Mouse (Mus musculus) CD4-positive, CD25-positive, alpha-beta regulatory T cell, adult 2 months (primary cell): ENCODE measurements around the gene Zdhhc11.
A peak's percentile ranks its signal among the peaks of the same experiment; 100 is the strongest.
"Not testable (repeated sequence)": the region's sequence is repeated elsewhere in the genome, so short reads cannot be mapped to it uniquely, and the experiment has no call there.

Experiments
- DNase-seq: peaks from one replicate; pipeline ENCODE4 v3.0.0-alpha.2; 2012; ENCODE audit warnings: low read depth, low spot score

Zdhhc11 gene

GRCm38 (mm10) chr13:74006881-74007280, 43.2 kb downstream of the Zdhhc11 start:
- DNase-seq = not testable (repeated sequence)

- not testable (repeated sequence) for DNase-seq
These were observed 44.6 kb downstream of the Zdhhc11 start for GRCm38 (mm10) chr13:74008216-74008615.

GRCm38 (mm10) chr13:74008948-74009718, 45.5 kb downstream of the Zdhhc11 start, which contains the start of gene Tppp:
Gene Tppp (plus strand): TSS chr13:74009407.
- DNase-seq = peak; percentile 92

GRCm38 (mm10) chr13:74009791-74010614, 46.4 kb downstream of the Zdhhc11 start:
- DNase-seq = peak; percentile 53

GRCm38 (mm10) chr13:74010678-74011077, 47.0 kb downstream of the Zdhhc11 start:
- DNase-seq = no peak

- no peak for DNase-seq
These were observed 52.3 kb downstream of the Zdhhc11 start for GRCm38 (mm10) chr13:74015908-74016307.

- DNase-seq = no peak
These were observed 53.8 kb downstream of the Zdhhc11 start for GRCm38 (mm10) chr13:74017426-74017825.

GRCm38 (mm10) chr13:74019006-74019405, 55.4 kb downstream of the Zdhhc11 start:
- not testable (repeated sequence) for DNase-seq

- DNase-seq = peak; percentile 71
These were observed 61.8 kb downstream of the Zdhhc11 start for GRCm38 (mm10) chr13:74025151-74026081.

GRCm38 (mm10) chr13:74026215-74026614, 62.6 kb downstream of the Zdhhc11 start:
- peak; percentile 54 for DNase-seq

- no peak for DNase-seq
These were observed 64.5 kb downstream of the Zdhhc11 start for GRCm38 (mm10) chr13:74028116-74028515.

- no peak for DNase-seq
These were observed 65.4 kb downstream of the Zdhhc11 start for GRCm38 (mm10) chr13:74029013-74029412.

- DNase-seq = no peak
These were observed 67.0 kb downstream of the Zdhhc11 start for GRCm38 (mm10) chr13:74030691-74031090.

GRCm38 (mm10) chr13:74031133-74031532, 67.5 kb downstream of the Zdhhc11 start:
- DNase-seq = no peak

- no peak for DNase-seq
These were observed 71.1 kb downstream of the Zdhhc11 start for GRCm38 (mm10) chr13:74034756-74035155.

GRCm38 (mm10) chr13:74035776-74036175, 72.1 kb downstream of the Zdhhc11 start:
- DNase-seq = no peak

- no peak for DNase-seq
These were observed 76.3 kb downstream of the Zdhhc11 start for GRCm38 (mm10) chr13:74039926-74040325.
